Mouse (Mus musculus) hindbrain, embryonic 11.5 days (tissue): ENCODE measurements around the gene Lman1l. TPM values are rescaled to one million over a fixed set of nuclear protein-coding genes. Genes with fewer than 3 reads are reported as not detected.

Experiments
- ATAC-seq: fragments of 200-750 bp; cut with Nextera tagmentation; 2 replicates; pipeline ENCODE4 v1.8.0; 2017; ENCODE audit warnings: mild to moderate bottlenecking, moderate TSS enrichment, moderate library complexity; ENCODE audit not compliant: low FRiP score
- DNase-seq: peaks from one replicate; pipeline ENCODE4 v3.0.0-alpha.2; 2015; ENCODE audit warnings: low spot score
- H3K27ac ChIP-seq: fragments of 300-500 bp; sonication (generic); 2 replicates; pipeline ENCODE4 v1.5.1; 2014; ENCODE audit warnings: mild to moderate bottlenecking, low read depth, low read length
- H3K27me3 ChIP-seq: fragments of 300-500 bp; sonication (generic); 2 replicates; pipeline ENCODE4 v1.6.1; 2014; ENCODE audit warnings: mild to moderate bottlenecking, low read length, moderate library complexity, mixed read lengths; ENCODE audit not compliant: control insufficient read depth, insufficient read depth
- H3K36me3 ChIP-seq: fragments of 300-500 bp; sonication (generic); 2 replicates; pipeline ENCODE4 v1.6.1; 2014; ENCODE audit warnings: mild to moderate bottlenecking, low read length, moderate library complexity, mixed read lengths; ENCODE audit not compliant: control insufficient read depth, insufficient read depth
- H3K4me1 ChIP-seq: fragments of 300-500 bp; sonication (generic); replicated peaks from 2 replicates; pipeline ENCODE4 v1.6.1; 2014; ENCODE audit warnings: low read length, mixed read lengths; ENCODE audit not compliant: control insufficient read depth, insufficient read depth
- H3K4me2 ChIP-seq: fragments of 300-500 bp; sonication (generic); replicated peaks from 2 replicates; pipeline ENCODE4 v1.6.1; 2014; ENCODE audit warnings: mild to moderate bottlenecking, low read depth, low read length
- H3K4me3 ChIP-seq: fragments of 300-500 bp; sonication (generic); 2 replicates; pipeline ENCODE4 v1.5.1; 2014; ENCODE audit warnings: low read depth, low read length
- H3K9ac ChIP-seq: fragments of 300-500 bp; sonication (generic); 2 replicates; pipeline ENCODE4 v1.6.1; 2014; ENCODE audit warnings: low read depth, low read length
- H3K9me3 ChIP-seq: fragments of 300-500 bp; sonication (generic); 2 replicates; pipeline ENCODE4 v1.6.1; 2016; ENCODE audit warnings: low read length; ENCODE audit not compliant: control insufficient read depth
- WGBS: fragments of 180-500 bp; shearing (Covaris S2); extraction: QIAGEN DNeasy Blood & Tissue Kit; methylation state at CpG from one replicate; pipeline ENCODE4 v1.1.7; 2014; 5-methylcytosine and 5-hydroxymethylcytosine counted together
- polyA plus RNA-seq: library from polyadenylated mRNA; unstranded; fragments of >200 nt; fragmentation: Nextera tagmentation; extraction: Ambion mirVana; gene quantifications from 2 replicates; pipeline ENCODE4 v1.2.1, GENCODE M21; 2014

The Lman1l gene
- not detected in 2 replicates for polyA plus RNA-seq

DNA sequence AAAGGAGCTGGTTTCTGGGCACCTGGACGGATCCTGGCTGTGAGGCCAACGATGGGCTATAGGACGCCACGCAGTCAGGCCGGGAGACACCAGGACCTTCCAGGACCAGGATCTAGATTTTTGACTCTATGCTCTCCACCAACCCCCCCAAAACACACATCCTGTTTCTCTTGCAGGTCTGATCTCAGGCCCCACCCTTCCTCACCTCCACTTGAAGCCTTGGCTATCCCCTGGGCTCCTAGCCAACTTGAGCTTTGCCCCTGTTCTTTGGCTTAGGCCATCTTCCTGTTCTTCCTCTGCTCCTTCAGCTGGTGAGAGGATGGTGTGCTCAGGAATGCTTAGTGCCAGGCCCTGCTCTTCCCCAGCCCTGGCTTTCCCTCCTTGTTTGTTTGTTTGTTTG is at the start of gene Lman1l:
TSS of gene Lman1l (minus strand) at position 101 of the 400 bp plus-strand sequence.
- ATAC-seq, result no peak
- Histone ChIP-seq H3K4me2 (no peak within 1 kb of the TSS), H3K27ac (no peak within 1 kb of the TSS), H3K4me1 (no peaks in the 10 kb centered on the region), H3K9ac (no peak within 1 kb of the TSS), H3K27me3 (no peaks in the 10 kb centered on the region), H3K4me3 (no peak within 1 kb of the TSS), H3K36me3 (no peaks in the 10 kb centered on the region), H3K9me3 (no peaks in the 10 kb centered on the region)
- no peak for DNase-seq
- WGBS, result 87% methylated on average over 5 of the region's 5 CpGs

DNA sequence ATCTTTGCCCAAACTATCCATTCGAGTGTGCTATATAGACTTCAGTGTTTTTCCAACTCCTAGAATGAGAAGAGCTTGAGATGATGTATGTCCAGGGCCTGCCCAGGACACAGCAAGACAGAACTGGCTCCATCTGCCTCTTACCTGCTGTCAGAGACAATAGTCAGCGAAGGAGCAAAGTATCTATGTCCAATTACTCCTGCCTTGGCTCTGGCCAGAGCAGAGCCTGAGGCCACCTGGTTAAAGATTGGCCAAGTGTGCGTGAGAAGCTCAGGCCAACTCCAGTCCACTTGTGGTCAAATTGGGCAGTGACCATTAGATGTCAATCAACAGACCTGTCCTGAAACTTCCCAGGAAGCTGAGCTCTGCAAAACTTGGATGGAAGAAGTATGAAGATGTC is 49.0 kb upstream of the Lman1l start:
- DNase-seq (no peak), ATAC-seq (no peak)
- Histone ChIP-seq H3K4me1 (no peaks in the 10 kb centered on the region), H3K9ac (no peak overlapping the region), H3K9me3 (no peaks in the 10 kb centered on the region), H3K4me2 (no peak overlapping the region), H3K27ac (no peak overlapping the region), H3K36me3 (no peaks in the 10 kb centered on the region), H3K4me3 (no peak overlapping the region), H3K27me3 (no peaks in the 10 kb centered on the region)
- 81% methylated on average over 3 of the region's 3 CpGs for WGBS

DNA sequence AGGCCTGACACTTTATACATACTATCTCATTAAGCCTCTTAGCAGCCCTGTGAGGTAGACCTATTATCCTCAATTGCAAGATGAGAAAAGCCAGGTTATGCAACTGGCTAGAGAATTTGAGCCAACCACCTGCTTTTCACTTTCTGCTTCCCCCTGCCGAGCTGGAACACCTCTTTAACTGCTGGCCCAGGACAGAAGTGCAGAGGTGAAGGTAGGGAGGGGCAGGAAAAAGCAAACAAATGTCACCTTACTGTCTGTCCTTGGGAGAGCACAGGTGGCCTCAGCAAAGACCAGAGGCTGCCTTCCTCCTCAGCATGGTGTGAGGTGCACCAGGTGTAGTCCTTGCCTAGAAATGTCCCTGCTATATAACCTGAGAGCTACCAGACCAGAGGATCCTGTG is 47.7 kb upstream of the Lman1l start:
- DNase-seq (no peak), ATAC-seq (no peak)

DNA sequence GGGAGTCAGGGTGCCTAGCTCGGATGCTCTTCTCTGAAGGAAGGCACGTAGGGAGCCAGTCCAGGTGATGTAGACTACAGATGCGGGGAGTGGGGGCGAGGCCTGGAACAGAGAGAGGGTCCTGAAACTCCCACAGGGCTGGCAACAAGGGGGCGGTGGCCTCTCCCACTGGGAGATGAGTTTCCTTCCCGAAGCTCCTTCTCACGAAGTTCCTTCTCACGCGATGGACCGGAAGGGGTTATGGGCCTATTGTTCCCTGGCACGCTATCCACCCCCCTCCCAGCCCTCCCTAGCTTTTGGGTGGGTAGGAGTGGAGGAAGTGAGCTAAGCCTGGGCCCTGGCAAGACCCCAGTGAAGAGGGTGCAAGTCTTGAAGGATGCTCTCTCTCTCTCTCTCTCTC is 47.2 kb upstream of the Lman1l start:
- WGBS, result 53% methylated on average over 11 of the region's 11 CpGs

More for the DNA sequence above, 47.7 kb upstream of the Lman1l start:
- Histone ChIP-seq H3K36me3 (no peaks in the 10 kb centered on the region), H3K9me3 (no peaks in the 10 kb centered on the region), H3K9ac (no peak overlapping the region), H3K27ac (no peak overlapping the region), H3K4me2 (no peak overlapping the region), H3K4me3 (no peak overlapping the region), H3K4me1 (no peaks in the 10 kb centered on the region), H3K27me3 (no peaks in the 10 kb centered on the region)
- WGBS, result 43% methylated on average over 1 of the region's 1 CpGs

DNA sequence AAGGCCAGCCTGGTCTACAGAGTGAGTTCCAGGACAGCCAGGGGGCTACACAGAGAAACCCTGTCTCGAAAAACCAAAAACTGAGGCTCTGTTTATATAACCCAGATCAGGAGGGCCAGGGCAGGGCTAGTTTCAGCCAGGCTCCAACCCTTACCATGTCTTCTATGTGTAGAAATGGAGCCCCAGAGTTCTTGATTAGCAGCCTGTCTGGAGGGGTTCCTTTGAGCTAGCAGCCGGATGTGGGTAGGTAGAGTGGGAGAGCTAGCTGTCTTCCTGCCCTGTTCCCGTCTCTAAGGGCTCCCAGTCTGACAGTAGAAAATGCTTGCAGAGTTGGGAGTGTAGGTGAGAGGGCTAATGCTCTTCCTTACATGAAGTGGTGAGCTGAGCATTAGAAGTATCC is 46.6 kb upstream of the Lman1l start:
- 78% methylated on average over 3 of the region's 3 CpGs for WGBS
- no peaks in the 10 kb centered on the region for H3K9me3 ChIP-seq
- ATAC-seq, result no peak

More for the DNA sequence above, 47.2 kb upstream of the Lman1l start:
- no peaks in the 10 kb centered on the region for H3K36me3 ChIP-seq
- DNase-seq, result no peak
- no peak overlapping the region for H3K9ac ChIP-seq
- H3K4me2 ChIP-seq, result no peak overlapping the region
- no peak for ATAC-seq
- no peak overlapping the region for H3K4me3 ChIP-seq
- no peaks in the 10 kb centered on the region for H3K27me3 ChIP-seq
- no peak overlapping the region for H3K27ac ChIP-seq
- H3K9me3 ChIP-seq, result no peaks in the 10 kb centered on the region
- H3K4me1 ChIP-seq, result no peaks in the 10 kb centered on the region

DNA sequence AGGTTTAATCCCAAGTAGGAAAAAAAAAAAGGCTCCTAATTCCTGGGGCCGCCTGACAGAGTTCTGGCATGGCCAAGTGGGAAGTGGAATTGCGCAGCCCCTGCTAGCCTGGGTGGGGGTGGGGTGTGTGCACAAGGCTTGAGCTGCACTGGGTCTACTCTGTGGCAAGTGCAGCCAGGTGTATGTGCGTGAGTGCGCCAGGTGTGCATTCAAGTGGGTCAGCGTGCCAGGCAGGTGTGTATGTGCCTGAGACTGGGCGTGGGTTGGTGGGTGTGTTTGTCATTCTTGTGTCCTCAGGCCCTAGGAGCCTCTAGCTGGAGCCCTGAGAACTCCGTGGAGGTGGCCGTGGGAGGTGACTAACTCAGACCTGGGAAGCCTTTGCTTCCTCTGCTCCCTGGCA is 46.0 kb upstream of the Lman1l start:
- no peak for ATAC-seq
- Histone ChIP-seq H3K36me3 (no peaks in the 10 kb centered on the region), H3K27me3 (no peaks in the 10 kb centered on the region), H3K27ac (no peak overlapping the region), H3K4me1 (no peaks in the 10 kb centered on the region), H3K4me2 (no peak overlapping the region), H3K9ac (no peak overlapping the region), H3K9me3 (no peaks in the 10 kb centered on the region), H3K4me3 (no peak overlapping the region)
- no peak for DNase-seq
- WGBS, result 87% methylated on average over 8 of the region's 8 CpGs

More for the DNA sequence above, 46.6 kb upstream of the Lman1l start:
- no peaks in the 10 kb centered on the region for H3K27me3 ChIP-seq
- DNase-seq, result no peak
- H3K9ac ChIP-seq, result no peak overlapping the region
- no peak overlapping the region for H3K4me3 ChIP-seq
- H3K36me3 ChIP-seq, result no peaks in the 10 kb centered on the region
- no peaks in the 10 kb centered on the region for H3K4me1 ChIP-seq
- H3K4me2 ChIP-seq, result no peak overlapping the region
- no peak overlapping the region for H3K27ac ChIP-seq

DNA sequence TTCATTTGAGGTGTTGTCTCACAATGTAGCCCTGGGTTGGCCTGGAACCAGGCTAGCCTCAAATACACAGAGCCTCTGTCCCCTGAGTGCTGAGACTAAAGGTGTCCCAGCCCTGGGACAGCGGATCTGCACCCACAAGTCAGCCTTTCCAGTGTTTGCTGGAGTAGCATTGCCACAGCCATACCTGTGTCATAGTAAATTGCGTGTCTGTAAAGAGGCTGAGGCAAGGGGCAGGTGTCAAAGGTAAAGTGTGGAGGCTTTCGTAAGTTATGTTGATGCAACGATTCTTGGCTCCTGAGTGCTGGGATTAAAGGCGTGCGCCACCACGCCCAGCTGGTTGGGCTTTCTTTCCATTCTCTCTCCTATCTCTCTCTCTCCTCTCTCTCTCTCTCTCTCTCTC is 44.0 kb upstream of the Lman1l start:
- Histone ChIP-seq H3K4me3 (no peak overlapping the region), H3K27me3 (no peaks in the 10 kb centered on the region), H3K9ac (no peak overlapping the region), H3K36me3 (no peaks in the 10 kb centered on the region), H3K9me3 (no peaks in the 10 kb centered on the region), H3K27ac (no peak overlapping the region), H3K4me1 (no peaks in the 10 kb centered on the region), H3K4me2 (no peak overlapping the region)
- DNase-seq, result no peak
- ATAC-seq, result no peak
- 64% methylated on average over 7 of the region's 7 CpGs for WGBS

DNA sequence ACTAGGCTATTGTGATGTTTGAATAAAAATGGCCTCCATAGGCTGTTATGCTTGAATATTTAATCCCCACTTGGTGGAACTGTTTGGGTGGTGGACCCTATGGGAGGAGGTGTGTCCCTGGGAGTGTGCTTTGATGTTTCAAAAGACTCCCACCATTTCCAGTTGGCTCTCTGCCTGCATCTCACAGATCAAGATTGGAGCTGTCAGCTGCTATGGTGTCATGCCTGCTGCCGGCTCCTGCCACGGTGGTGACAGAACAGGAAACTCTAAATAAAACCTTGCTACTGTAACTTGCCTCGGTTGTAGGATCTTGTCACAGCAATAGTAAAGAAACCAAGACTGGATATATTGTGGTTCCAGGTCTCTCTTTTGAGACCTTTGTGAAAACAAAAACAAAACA is 41.0 kb upstream of the Lman1l start:
- no peak overlapping the region for H3K9ac ChIP-seq
- DNase-seq, result no peak

DNA sequence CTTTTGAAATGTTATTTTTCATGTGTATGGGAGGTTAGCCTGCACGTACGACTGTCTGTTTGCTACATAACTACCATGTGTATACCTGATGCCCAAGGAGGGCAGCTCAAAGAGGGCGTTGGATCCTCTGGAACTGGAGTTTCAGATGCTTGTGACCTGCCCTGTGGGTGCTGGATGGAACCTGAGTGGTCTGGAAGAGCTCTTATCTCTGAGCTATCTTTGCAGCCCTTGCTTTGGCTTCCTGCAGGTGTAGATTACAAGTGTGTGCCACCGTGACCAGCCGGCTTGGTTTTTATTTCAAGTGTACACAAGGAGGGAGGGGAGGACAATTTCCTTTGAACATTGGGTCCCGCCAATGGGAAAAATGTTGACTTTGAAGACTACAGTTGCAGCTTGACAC is 39.9 kb upstream of the Lman1l start:
- Histone ChIP-seq H3K27me3 (no peaks in the 10 kb centered on the region), H3K4me2 (no peak overlapping the region), H3K4me1 (no peaks in the 10 kb centered on the region), H3K9me3 (no peaks in the 10 kb centered on the region), H3K27ac (no peak overlapping the region), H3K9ac (no peak overlapping the region), H3K36me3 (no peaks in the 10 kb centered on the region), H3K4me3 (no peak overlapping the region)
- DNase-seq, result no peak
- no peak for ATAC-seq
- WGBS, result 82% methylated on average over 6 of the region's 6 CpGs

More for the DNA sequence above, 41.0 kb upstream of the Lman1l start:
- WGBS, result 76% methylated on average over 3 of the region's 3 CpGs
- no peak for ATAC-seq
- Histone ChIP-seq H3K9me3 (no peaks in the 10 kb centered on the region), H3K4me2 (no peak overlapping the region), H3K27me3 (no peaks in the 10 kb centered on the region), H3K4me3 (no peak overlapping the region), H3K36me3 (no peaks in the 10 kb centered on the region), H3K27ac (no peak overlapping the region), H3K4me1 (no peaks in the 10 kb centered on the region)
